Mouse (Mus musculus): Measurements from ENCODE around the gene Nploc4.

GRCm38 (mm10) chr11:120467051-120467735 lies 29.7 kb upstream of the Nploc4 start, which contains the start of gene Arl16:
- TF ChIP-seq EP300 (IDR thresholded peaks at IDR 0.05; ENCODE audit: insufficient read depth, low read depth, low read length) (no peak), POLR2A (IDR thresholded peaks at IDR 0.05; ENCODE audit: insufficient read depth, low read length) (peak; percentile 65)
